8 mouse cellular contexts compared by ENCODE assay signal in the genomic region with DNA sequence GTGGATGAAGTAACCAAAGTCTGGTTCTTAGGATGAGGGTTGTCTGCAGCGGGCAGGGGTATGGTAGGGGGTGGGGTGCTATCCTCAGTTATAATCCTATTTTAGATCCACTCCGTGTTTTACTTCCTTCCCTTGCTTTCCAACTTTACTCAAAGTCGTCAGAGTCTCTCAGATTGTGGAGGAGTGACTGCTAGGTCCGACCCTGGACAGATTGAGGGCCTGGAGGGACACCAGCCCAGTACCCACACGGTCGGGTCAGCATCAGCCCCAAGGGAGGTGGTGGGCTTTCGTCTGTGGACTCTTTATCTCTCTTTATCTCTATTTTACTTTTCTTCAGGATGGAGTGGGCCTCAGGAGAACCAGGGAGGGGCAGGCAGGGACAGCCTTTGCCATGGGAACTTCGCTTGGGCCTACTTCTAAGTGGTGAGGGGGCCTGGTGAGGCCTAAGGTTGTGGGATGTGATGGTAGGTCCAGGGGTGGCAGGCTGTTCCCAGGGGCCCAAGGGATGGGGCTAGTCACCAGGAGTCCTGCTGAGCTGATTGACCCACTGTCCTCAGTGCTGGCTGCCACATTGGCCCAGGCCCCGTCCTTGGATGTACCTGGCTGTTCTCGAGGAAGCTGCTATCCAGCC. TPM values are rescaled to one million over a fixed set of nuclear protein-coding genes. Genes with fewer than 3 reads are reported as not detected.
DNase-seq lines count a peak whose midpoint lies in the region; ATAC-seq lines count a peak whose summit lies in the region.

TSS of gene Lamb2 (plus strand) at position 16 of the 631 bp plus-strand sequence.

- peaks cover 25% of the 10 kb centered on the region for H3K27me3 ChIP-seq in erythroblast, embryonic 14.5 days (ENCODE audit: control insufficient read depth)
- H3K27me3 ChIP-seq in intestine, embryonic 15.5 days (replicated peaks): no peaks in the 10 kb centered on the region
- no peaks in the 10 kb centered on the region for H3K27me3 ChIP-seq in liver, embryonic 11.5 days (replicated peaks; ENCODE audit: control insufficient read depth, insufficient read depth, low read length)
- H3K27me3 ChIP-seq in neural tube, embryonic 12.5 days (replicated peaks): no peaks in the 10 kb centered on the region

- no peak for DNase-seq in gonadal fat pad, adult 2 months (ENCODE audit: low read depth)
- no peak for DNase-seq in liver, embryonic 11.5 days (ENCODE audit: low spot score)
- no peak for DNase-seq in right cerebral cortex, postnatal 4 days

- peaks cover 8% of the 10 kb centered on the region; the same call in 1 of the 2 replicates for H3K36me3 ChIP-seq in erythroblast, embryonic 14.5 days (ENCODE audit: control insufficient read depth)
- peaks cover 24% of the 10 kb centered on the region for H3K36me3 ChIP-seq in intestine, embryonic 15.5 days
- H3K36me3 ChIP-seq in liver, embryonic 11.5 days (ENCODE audit: control insufficient read depth, insufficient read depth, low read length): peaks cover 8% of the 10 kb centered on the region
- H3K36me3 ChIP-seq in neural tube, embryonic 12.5 days: peaks cover 18% of the 10 kb centered on the region

- H3K4me3 ChIP-seq in erythroblast, embryonic 14.5 days (replicated peaks): peak within 1 kb of the TSS; percentile 40
- H3K4me3 ChIP-seq in intestine, embryonic 15.5 days (replicated peaks): peak within 1 kb of the TSS; percentile 59
- peak within 1 kb of the TSS; percentile 48 for H3K4me3 ChIP-seq in liver, embryonic 11.5 days (ENCODE audit: low read depth, low read length)
- peak within 1 kb of the TSS; percentile 38 for H3K4me3 ChIP-seq in neural tube, embryonic 12.5 days

- peaks cover 17% of the 10 kb centered on the region for H3K4me1 ChIP-seq in erythroblast, embryonic 14.5 days (ENCODE audit: control insufficient read depth)
- H3K4me1 ChIP-seq in intestine, embryonic 15.5 days (replicated peaks): peaks cover 15% of the 10 kb centered on the region
- peaks cover 16% of the 10 kb centered on the region for H3K4me1 ChIP-seq in liver, embryonic 11.5 days (replicated peaks; ENCODE audit: control insufficient read depth, insufficient read depth, low read length)
- H3K4me1 ChIP-seq in neural tube, embryonic 12.5 days: peaks cover 16% of the 10 kb centered on the region

- H3K27ac ChIP-seq in intestine, embryonic 15.5 days: peak within 1 kb of the TSS; percentile 81
- peak within 1 kb of the TSS; percentile 53; the same call in 1 of the 2 replicates for H3K27ac ChIP-seq in liver, embryonic 11.5 days (ENCODE audit: low read depth, low read length)
- no peak within 1 kb of the TSS for H3K27ac ChIP-seq in neural tube, embryonic 12.5 days

- H3K4me2 ChIP-seq in intestine, embryonic 15.5 days (replicated peaks): peak within 1 kb of the TSS; percentile 69
- peak within 1 kb of the TSS; percentile 73 for H3K4me2 ChIP-seq in liver, embryonic 11.5 days
- H3K4me2 ChIP-seq in neural tube, embryonic 12.5 days (replicated peaks): peak within 1 kb of the TSS; percentile 63

- H3K9me3 ChIP-seq in erythroblast, embryonic 14.5 days (ENCODE audit: control insufficient read depth, low read length): no peaks in the 10 kb centered on the region
- H3K9me3 ChIP-seq in intestine, embryonic 15.5 days: no peaks in the 10 kb centered on the region
- H3K9me3 ChIP-seq in liver, embryonic 11.5 days (ENCODE audit: control insufficient read depth, low read length): no peaks in the 10 kb centered on the region
- no peaks in the 10 kb centered on the region for H3K9me3 ChIP-seq in neural tube, embryonic 12.5 days

- H3K9ac ChIP-seq in intestine, embryonic 15.5 days: peak within 1 kb of the TSS; percentile 70
- H3K9ac ChIP-seq in liver, embryonic 11.5 days (ENCODE audit: low read depth, low read length): peak within 1 kb of the TSS; percentile 38
- peak within 1 kb of the TSS; percentile 54 for H3K9ac ChIP-seq in neural tube, embryonic 12.5 days

- ATAC-seq in erythroblast, adult 5-6 weeks (replicated peaks; ENCODE audit: low FRiP score, poor library complexity, severe bottlenecking): no peak
- ATAC-seq in common myeloid progenitor, adult 5-6 weeks (replicated peaks; ENCODE audit: low read depth, poor library complexity, severe bottlenecking): peak; percentile 48
- ATAC-seq in intestine, embryonic 15.5 days: peak; percentile 58
- ATAC-seq in liver, embryonic 11.5 days (replicated peaks; ENCODE audit: low FRiP score): peak; percentile 37
- ATAC-seq in neural tube, embryonic 12.5 days (ENCODE audit: low FRiP score, low read depth): peak; percentile 52

- WGBS in intestine, embryonic 15.5 days: 6% methylated on average over 10 of the region's 10 CpGs
- WGBS in liver, embryonic 11.5 days: 19% methylated on average over 10 of the region's 10 CpGs
- 8% methylated on average over 10 of the region's 10 CpGs for WGBS in neural tube, embryonic 12.5 days

RNA-seq across cellular contexts. Expression of gene Lamb2, which starts in this region (rescaled TPM):
- 0.02 and 0.05 TPM in 2 replicates for polyA plus RNA-seq in erythroblast, embryonic 14.5 days (2012)
- not detected in 2 replicates for total RNA-seq in erythroblast, adult 5-6 weeks (2015; ENCODE audit: low replicate concordance)
- total RNA-seq in erythroblast, adult 5-6 weeks (2017; ENCODE audit: low replicate concordance): not detected in 2 replicates
- 0.15 and 0.37 TPM in 2 replicates for total RNA-seq in common myeloid progenitor, adult 5-6 weeks (2017)
- 174 and 220 TPM in 2 replicates for polyA plus RNA-seq in gonadal fat pad, adult 2 months (2012; rRNA removed)
- polyA plus RNA-seq in intestine, embryonic 15.5 days (2015; fragmentation: Nextera tagmentation; extraction: Ambion mirVana): 29.5 and 35.0 TPM in 2 replicates
- 14.8 and 18.7 TPM in 2 replicates for polyA plus RNA-seq in liver, embryonic 11.5 days (2014; fragmentation: Nextera tagmentation; extraction: Ambion mirVana)
- polyA plus RNA-seq in neural tube, embryonic 12.5 days (2016; fragmentation: Nextera tagmentation; extraction: Ambion mirVana): 28.6 and 29.4 TPM in 2 replicates

Comparison
In these comparisons a context has a peak if more than half of its experiments do, and no peak if none do; other contexts are left out.
1. RNA of gene Lamb2 (polyA plus RNA-seq): 174 to 220 TPM in gonadal fat pad, adult 2 months, 29.5 to 35.0 TPM in intestine, embryonic 15.5 days, 28.6 to 29.4 TPM in neural tube, embryonic 12.5 days and 14.8 to 18.7 TPM in liver, embryonic 11.5 days; 0.02 to 0.05 TPM in erythroblast, embryonic 14.5 days; every median in the first group is over 10 times any median in the second.
2. Peak in ATAC-seq in common myeloid progenitor, adult 5-6 weeks; RNA of the gene not detected or under 1 TPM.
3. Peak in every context shown above with its lines, with median percentiles within 50 percentile points of each other: H3K4me3 ChIP-seq, H3K4me2 ChIP-seq and H3K9ac ChIP-seq.